Mouse (Mus musculus) hindbrain, embryonic 16.5 days (tissue): ENCODE results near the gene Dmpk. TPM values are rescaled to one million over a fixed set of nuclear protein-coding genes. Genes with fewer than 3 reads are reported as not detected.
A peak's percentile ranks its signal among the peaks of the same experiment; 100 is the strongest.

Source experiments
- ATAC-seq: fragments of 200-750 bp; cut with Nextera tagmentation; 2 replicates; pipeline ENCODE4 v1.8.0; 2017; ENCODE audit warnings: moderate TSS enrichment, moderate library complexity
- H3K27ac ChIP-seq: fragments of 300-500 bp; sonication (generic); 2 replicates; pipeline ENCODE4 v1.5.1; 2014; ENCODE audit warnings: low read depth, mild to moderate bottlenecking, control low read depth, low read length, moderate library complexity
- H3K27me3 ChIP-seq: fragments of 300-500 bp; sonication (generic); replicated peaks from 2 replicates; pipeline ENCODE4 v1.6.1; 2014; ENCODE audit warnings: low read length; ENCODE audit not compliant: control insufficient read depth, insufficient read depth
- H3K36me3 ChIP-seq: fragments of 300-500 bp; sonication (generic); 2 replicates; pipeline ENCODE4 v1.6.1; 2014; ENCODE audit warnings: mild to moderate bottlenecking, low read length, moderate library complexity, mixed read lengths; ENCODE audit not compliant: control insufficient read depth, insufficient read depth
- H3K4me1 ChIP-seq: fragments of 300-500 bp; sonication (generic); 2 replicates; pipeline ENCODE4 v1.6.1; 2014; ENCODE audit warnings: low read depth, low read length; ENCODE audit not compliant: control insufficient read depth, insufficient read depth
- H3K4me2 ChIP-seq: fragments of 300-500 bp; sonication (generic); 2 replicates; pipeline ENCODE4 v1.6.1; 2014; ENCODE audit warnings: mild to moderate bottlenecking, low read length, control low read depth, moderate library complexity
- H3K4me3 ChIP-seq: fragments of 300-500 bp; sonication (generic); 2 replicates; pipeline ENCODE4 v1.5.1; 2014; ENCODE audit warnings: mild to moderate bottlenecking, low read length, control low read depth, moderate library complexity
- H3K9ac ChIP-seq: fragments of 300-500 bp; sonication (generic); 2 replicates; pipeline ENCODE4 v1.6.1; 2014; ENCODE audit warnings: low read depth, mild to moderate bottlenecking, control low read depth, low read length, moderate library complexity
- H3K9me3 ChIP-seq: fragments of 300-500 bp; sonication (generic); 2 replicates; pipeline ENCODE4 v1.6.1; 2014; ENCODE audit warnings: mild to moderate bottlenecking, low read length, moderate library complexity; ENCODE audit not compliant: control insufficient read depth
- WGBS: fragments of 180-500 bp; shearing (Covaris S2); extraction: QIAGEN DNeasy Blood & Tissue Kit; methylation state at CpG from one replicate; pipeline ENCODE4 v1.1.7; 2014; 5-methylcytosine and 5-hydroxymethylcytosine counted together
- polyA plus RNA-seq: library from polyadenylated mRNA; unstranded; fragments of >200 nt; fragmentation: Nextera tagmentation; extraction: Ambion mirVana; gene quantifications from 2 replicates; pipeline ENCODE4 v1.2.1, GENCODE M21; 2015

Gene Dmpk
- polyA plus RNA-seq, 1 experiment from 2014 or later: 8.0 TPM

GRCm38 (mm10) chr7:19092381-19093173 lies 8.9 kb downstream of the Dmpk start:
- Histone ChIP-seq H3K27ac (peak overlapping the region; percentile 9; the same call in 1 of the 2 replicates), H3K4me2 (peak overlapping the region; percentile 99), H3K4me3 (no peak overlapping the region), H3K9ac (no peak overlapping the region; the same call in 1 of the 2 replicates), H3K36me3 (peaks cover 21% of the 10 kb centered on the region), H3K9me3 (no peaks in the 10 kb centered on the region), H3K4me1 (peaks cover 34% of the 10 kb centered on the region), H3K27me3 (peaks cover 20% of the 10 kb centered on the region)
- peak; percentile 58 for ATAC-seq
- WGBS: 6% methylated on average over 37 of the region's 38 CpGs

GRCm38 (mm10) chr7:19093174-19093521 lies 9.5 kb downstream of the Dmpk start:
- Histone ChIP-seq H3K27me3 (peaks cover 20% of the 10 kb centered on the region), H3K4me2 (peak overlapping the region; percentile 99), H3K9ac (no peak overlapping the region; the same call in 1 of the 2 replicates), H3K9me3 (no peaks in the 10 kb centered on the region), H3K4me1 (peaks cover 34% of the 10 kb centered on the region), H3K4me3 (peak overlapping the region; percentile 58), H3K36me3 (peaks cover 15% of the 10 kb centered on the region), H3K27ac (peak overlapping the region; percentile 66)
- peak; percentile 31 for ATAC-seq
- WGBS: 2% methylated on average over 9 of the region's 15 CpGs

- Histone ChIP-seq H3K4me1 (peaks cover 34% of the 10 kb centered on the region), H3K4me3 (peak overlapping the region; percentile 58)
Measured at GRCm38 (mm10) chr7:19093537-19094385, 10.1 kb downstream of the Dmpk start.

GRCm38 (mm10) chr7:19094471-19094825 lies 10.8 kb downstream of the Dmpk start, which contains the start of gene Six5:
Gene Six5 (plus strand): TSS chr7:19094594.
- Histone ChIP-seq H3K9ac (peak within 1 kb of the TSS; percentile 76), H3K4me3 (peak within 1 kb of the TSS; percentile 58), H3K27me3 (peaks cover 20% of the 10 kb centered on the region), H3K36me3 (0 out of 2 replicates have a peak, but pooled peaks cover 6% of the 10 kb centered on the region), H3K9me3 (no peaks in the 10 kb centered on the region), H3K4me2 (peak within 1 kb of the TSS; percentile 99), H3K27ac (peak within 1 kb of the TSS; percentile 88), H3K4me1 (peaks cover 34% of the 10 kb centered on the region)
- 4% methylated on average over 17 of the region's 36 CpGs for WGBS
- no peak for ATAC-seq

More at GRCm38 (mm10) chr7:19093537-19094385, 10.1 kb downstream of the Dmpk start:
- under 1% methylated on average over 45 of the region's 45 CpGs for WGBS
- H3K9ac ChIP-seq: peak overlapping the region; percentile 76; the same call in 1 of the 2 replicates
- H3K9me3 ChIP-seq: no peaks in the 10 kb centered on the region
- peaks cover 20% of the 10 kb centered on the region for H3K27me3 ChIP-seq
- H3K36me3 ChIP-seq: peaks cover 10% of the 10 kb centered on the region
- peak overlapping the region; percentile 99 for H3K4me2 ChIP-seq
- ATAC-seq: peak; percentile 75
- H3K27ac ChIP-seq: peak overlapping the region; percentile 88

GRCm38 (mm10) chr7:19094826-19095750 lies 11.4 kb downstream of the Dmpk start:
- H3K4me1 ChIP-seq: peaks cover 34% of the 10 kb centered on the region
- no peak for ATAC-seq
- H3K9me3 ChIP-seq: no peaks in the 10 kb centered on the region
- peak overlapping the region; percentile 99 for H3K4me2 ChIP-seq
- peak overlapping the region; percentile 58 for H3K4me3 ChIP-seq
- under 1% methylated on average over 84 of the region's 87 CpGs for WGBS
- H3K27me3 ChIP-seq: peaks cover 20% of the 10 kb centered on the region
- peak overlapping the region; percentile 76 for H3K9ac ChIP-seq
- H3K36me3 ChIP-seq: 0 out of 2 replicates have a peak, but pooled peaks cover 6% of the 10 kb centered on the region
- peak overlapping the region; percentile 88 for H3K27ac ChIP-seq

- WGBS: under 1% methylated on average over 19 of the region's 19 CpGs
- peaks cover 19% of the 10 kb centered on the region for H3K27me3 ChIP-seq
- ATAC-seq: no peak
- peak overlapping the region; percentile 76 for H3K9ac ChIP-seq
- H3K27ac ChIP-seq: no peak overlapping the region; the same call in 1 of the 2 replicates
- peaks cover 34% of the 10 kb centered on the region for H3K4me1 ChIP-seq
- H3K36me3 ChIP-seq: 0 out of 2 replicates have a peak, but pooled peaks cover 6% of the 10 kb centered on the region
- H3K4me2 ChIP-seq: peak overlapping the region; percentile 99
- no peaks in the 10 kb centered on the region for H3K9me3 ChIP-seq
- H3K4me3 ChIP-seq: peak overlapping the region; percentile 58
Measured at GRCm38 (mm10) chr7:19095751-19096110, 12.1 kb downstream of the Dmpk start.

- H3K9ac ChIP-seq: peak overlapping the region; percentile 76
- no peak overlapping the region for H3K27ac ChIP-seq
- H3K27me3 ChIP-seq: peaks cover 13% of the 10 kb centered on the region
Measured at GRCm38 (mm10) chr7:19096421-19096976, 12.8 kb downstream of the Dmpk start.

GRCm38 (mm10) chr7:19097217-19097616 lies 13.6 kb downstream of the Dmpk start:
- Histone ChIP-seq H3K9me3 (no peaks in the 10 kb centered on the region), H3K36me3 (no peaks in the 10 kb centered on the region), H3K4me2 (no peak overlapping the region), H3K4me1 (peaks cover 34% of the 10 kb centered on the region), H3K27ac (no peak overlapping the region), H3K27me3 (peaks cover 8% of the 10 kb centered on the region), H3K4me3 (no peak overlapping the region), H3K9ac (no peak overlapping the region)
- ATAC-seq: no peak
- WGBS: 59% methylated on average over 2 of the region's 2 CpGs

More at GRCm38 (mm10) chr7:19096421-19096976, 12.8 kb downstream of the Dmpk start:
- peaks cover 34% of the 10 kb centered on the region for H3K4me1 ChIP-seq
- 0 out of 2 replicates have a peak, but pooled peaks cover 5% of the 10 kb centered on the region for H3K36me3 ChIP-seq
- no peaks in the 10 kb centered on the region for H3K9me3 ChIP-seq
- H3K4me3 ChIP-seq: peak overlapping the region; percentile 58
- peak overlapping the region; percentile 99 for H3K4me2 ChIP-seq
- 60% methylated on average over 5 of the region's 5 CpGs for WGBS
- no peak for ATAC-seq
